Mouse (Mus musculus) embryo, embryonic 9.5 days (tissue): ENCODE data around the gene Uap1.
A peak's percentile ranks its signal among the peaks of the same experiment; 100 is the strongest.

Experiments used
- DNase-seq: peaks from one replicate; pipeline ENCODE4 v3.0.0-alpha.2; 2017; ENCODE audit errors: extremely low spot score

Gene Uap1

GRCm38 (mm10) chr1:170174814-170175332 is at the start of gene Uap1:
Gene Uap1 (minus strand): TSS chr1:170174957.
- peak; percentile 99 for DNase-seq

DNA sequence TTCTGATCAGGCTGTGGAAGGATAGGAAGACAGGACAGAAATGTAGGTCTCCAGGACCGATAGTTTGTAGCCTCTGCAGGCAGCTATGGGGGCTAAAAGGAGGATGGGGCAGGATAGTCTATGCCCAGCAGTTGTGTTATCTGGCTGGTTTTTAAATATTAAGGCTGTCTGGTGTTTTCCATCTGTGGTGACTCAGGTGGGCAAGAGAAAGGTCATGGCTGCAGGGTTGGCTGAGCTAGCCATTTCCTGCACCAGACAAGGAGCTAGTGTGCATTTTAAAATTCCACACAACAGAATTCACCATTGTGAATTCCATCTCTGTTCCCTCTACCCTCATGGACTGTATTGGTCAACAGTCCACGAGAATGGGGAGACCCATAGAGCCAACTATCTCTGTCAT is 48.5 kb upstream of the Uap1 start:
- no peak for DNase-seq

DNA sequence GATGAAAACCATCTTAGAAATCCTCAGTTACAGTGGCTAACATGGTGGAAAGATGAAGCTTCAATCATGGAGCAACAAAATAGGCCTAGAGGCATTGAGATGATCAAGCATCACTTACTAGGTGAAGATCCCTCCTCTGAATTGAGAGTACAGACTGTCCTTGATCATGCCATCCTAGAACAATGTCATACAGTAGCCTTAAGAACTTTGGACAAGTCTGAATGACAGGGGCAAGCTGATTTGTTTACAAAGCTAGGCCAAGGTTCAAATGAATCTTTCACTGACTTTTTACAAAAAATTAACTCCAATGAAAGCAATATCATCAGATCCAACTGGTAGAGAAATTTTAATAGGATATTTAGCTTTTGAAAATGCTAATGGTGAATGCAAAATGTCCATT is 45.6 kb upstream of the Uap1 start:
- DNase-seq = no peak

- DNase-seq = peak; percentile 13
Measured at GRCm38 (mm10) chr1:170218091-170218884, 43.5 kb upstream of the Uap1 start.

GRCm38 (mm10) chr1:170215590-170215989 is 40.8 kb upstream of the Uap1 start:
- no peak for DNase-seq

- peak; percentile 89 for DNase-seq
Measured at GRCm38 (mm10) chr1:170214757-170215522, 40.2 kb upstream of the Uap1 start, which contains the start of gene Uhmk1. Gene Uhmk1 (minus strand): TSS chr1:170215397.

- DNase-seq = no peak
Measured at GRCm38 (mm10) chr1:170214383-170214756, 39.6 kb upstream of the Uap1 start.

DNA sequence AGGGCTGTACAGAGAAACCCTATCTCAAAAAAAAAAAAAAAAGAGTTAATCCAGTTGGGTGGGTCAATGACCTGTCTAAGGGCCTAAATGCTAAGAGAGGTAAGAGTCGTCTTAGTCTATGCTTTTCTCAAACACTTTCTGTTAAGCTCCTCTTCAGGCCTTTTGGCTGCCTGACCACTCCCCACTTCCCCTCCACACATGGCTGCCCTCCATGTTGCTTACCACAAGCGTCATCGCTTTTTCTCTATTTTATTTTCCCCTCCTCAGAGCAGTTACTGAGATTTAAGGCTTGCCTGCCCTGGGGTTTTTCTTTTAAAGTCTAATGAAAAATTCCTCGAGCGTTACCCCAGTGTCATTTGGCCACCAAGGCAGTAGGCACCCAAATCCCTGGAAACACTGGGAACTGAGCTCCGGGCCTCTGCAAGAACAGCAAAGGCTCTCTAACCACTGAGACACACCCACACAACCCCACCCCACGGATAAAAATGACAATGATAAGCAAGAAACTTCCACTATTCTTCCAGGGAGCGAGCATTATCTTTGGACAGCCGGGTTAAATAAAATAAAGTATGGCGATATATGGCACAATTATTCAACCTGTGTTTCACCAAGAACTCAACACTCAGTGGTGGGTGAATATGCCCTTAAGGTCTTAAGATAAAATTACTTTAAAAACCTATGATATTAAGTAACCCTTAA is 38.6 kb upstream of the Uap1 start:
- no peak for DNase-seq

DNA sequence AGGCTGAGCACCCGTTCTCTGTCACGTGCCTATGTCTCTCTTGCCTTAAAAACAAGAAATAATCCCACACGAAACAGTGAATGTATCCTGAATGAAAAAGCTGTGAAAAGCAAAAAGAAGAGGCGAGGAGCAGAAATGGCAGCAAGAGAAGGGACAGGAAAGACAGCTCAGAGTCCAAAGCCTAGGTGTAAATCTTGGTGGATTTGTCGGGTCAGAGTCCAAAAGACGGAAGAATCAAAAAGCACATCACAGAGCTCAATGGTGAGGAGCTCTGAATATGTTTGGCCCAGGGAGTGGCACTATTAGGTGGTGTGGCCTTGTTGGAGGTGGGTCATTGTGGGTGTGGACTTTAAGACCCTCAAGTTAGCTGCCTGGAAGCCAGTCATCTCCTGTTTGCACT is 31.6 kb upstream of the Uap1 start:
- no peak for DNase-seq

- DNase-seq = no peak
Measured at GRCm38 (mm10) chr1:170200379-170200778, 25.6 kb upstream of the Uap1 start.

GRCm38 (mm10) chr1:170196211-170196610 is 21.5 kb upstream of the Uap1 start:
- no peak for DNase-seq

GRCm38 (mm10) chr1:170191925-170192324 is 17.2 kb upstream of the Uap1 start:
- DNase-seq = no peak

DNA sequence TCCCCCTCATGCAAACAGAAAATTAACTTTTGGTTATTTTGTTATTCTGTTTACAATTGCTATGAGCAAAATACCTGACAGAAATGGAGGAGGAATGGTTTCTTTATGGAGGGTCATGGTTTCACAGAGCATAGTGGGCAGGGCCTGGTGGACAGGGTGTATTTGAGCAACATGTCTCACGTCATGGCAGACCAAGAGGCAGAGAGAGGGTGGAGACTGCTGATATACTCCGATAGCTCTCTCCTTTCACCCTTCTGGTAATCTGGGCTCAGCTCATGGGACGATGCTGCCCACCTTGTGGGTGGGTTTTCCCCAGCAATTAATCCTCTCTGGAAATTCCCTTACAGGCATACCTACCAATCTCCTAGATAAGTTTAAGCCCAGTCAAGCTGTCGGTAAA is 15.5 kb upstream of the Uap1 start:
- DNase-seq = no peak

DNA sequence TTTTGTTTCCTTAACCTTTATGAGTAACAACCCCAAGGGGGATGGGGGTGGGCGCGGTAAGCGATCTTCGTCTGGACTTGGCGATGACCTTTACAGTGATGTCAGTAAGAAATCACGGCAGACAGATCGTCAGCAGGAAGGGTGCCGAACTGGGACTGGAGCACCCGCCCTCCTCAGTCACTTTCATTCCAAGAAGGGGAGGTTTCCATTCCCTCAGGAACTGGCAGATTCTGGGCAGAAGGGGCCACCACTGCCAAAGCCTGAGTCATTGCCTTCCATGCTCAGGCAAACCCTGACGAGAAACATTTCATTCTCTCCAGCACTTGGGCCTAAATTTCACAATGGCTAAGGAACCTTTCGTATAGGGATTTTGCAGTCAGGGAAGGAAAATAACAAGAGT is 13.8 kb upstream of the Uap1 start:
- DNase-seq = no peak

GRCm38 (mm10) chr1:170186531-170186930 is 11.8 kb upstream of the Uap1 start:
- no peak for DNase-seq

GRCm38 (mm10) chr1:170185137-170185536 is 10.4 kb upstream of the Uap1 start:
- no peak for DNase-seq

DNA sequence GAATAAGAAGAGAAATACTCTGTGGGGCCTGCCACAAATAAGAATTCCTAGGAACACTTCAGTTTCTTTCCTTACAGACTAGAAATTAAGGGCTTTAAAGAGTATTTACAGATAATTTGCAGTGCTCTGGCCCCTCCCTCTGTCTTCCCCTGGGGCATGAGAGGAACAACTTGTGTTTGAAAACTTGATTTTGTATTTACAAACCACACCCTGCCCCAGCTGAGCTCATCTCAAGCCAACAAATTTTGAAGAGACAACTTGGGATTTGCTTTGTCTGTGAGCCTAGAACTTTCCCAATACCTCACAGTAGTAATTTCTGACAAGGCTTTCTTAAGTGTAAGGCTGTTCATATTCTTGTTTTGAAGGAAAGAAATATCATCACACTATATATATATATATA is 7.9 kb upstream of the Uap1 start:
- no peak for DNase-seq

DNA sequence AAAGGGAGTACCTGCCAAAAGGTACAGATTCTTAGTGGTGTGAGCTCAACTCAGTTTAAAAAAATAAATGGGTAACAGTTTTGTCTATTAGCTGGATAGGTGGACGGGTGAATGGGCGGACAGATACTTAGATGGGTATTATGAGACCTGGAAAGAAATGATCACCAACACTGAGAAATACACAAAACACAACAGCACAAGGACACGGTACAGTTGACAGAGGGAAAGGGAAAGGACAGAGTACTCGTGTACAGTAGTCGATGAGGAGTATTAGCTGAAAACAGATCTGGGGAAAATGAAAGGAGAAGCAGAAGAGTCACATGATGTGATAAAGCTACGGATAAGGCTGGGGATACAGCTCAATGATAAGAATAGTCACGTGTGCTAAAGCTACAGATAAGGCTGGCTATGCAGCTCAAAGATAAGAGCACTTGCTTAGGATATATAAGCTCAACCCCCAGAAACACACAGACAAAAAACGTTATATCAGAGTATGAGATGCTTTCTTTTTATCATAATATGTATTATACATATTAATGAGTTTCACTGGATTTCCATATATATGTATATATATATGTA is 2.0 kb upstream of the Uap1 start:
- no peak for DNase-seq

DNA sequence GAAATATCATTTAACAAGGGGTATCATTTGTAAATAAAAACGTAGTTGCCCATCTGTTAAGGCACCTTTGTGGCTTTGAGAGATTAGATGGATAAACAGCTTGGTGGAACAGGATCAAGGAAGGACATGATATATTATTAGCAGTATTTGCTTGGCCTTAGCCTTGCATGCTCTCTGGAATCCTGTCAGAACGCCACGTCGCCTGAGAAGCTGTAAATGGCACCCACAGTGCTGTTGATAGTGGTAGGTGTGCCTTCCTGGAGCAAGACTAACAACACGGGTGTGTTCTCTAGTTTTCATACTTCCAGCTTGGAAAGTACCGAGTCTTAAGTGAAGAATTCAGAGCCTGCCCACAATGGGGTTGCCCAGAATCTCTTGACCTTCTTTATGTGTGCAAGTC is 1.1 kb upstream of the Uap1 start:
- no peak for DNase-seq

DNA sequence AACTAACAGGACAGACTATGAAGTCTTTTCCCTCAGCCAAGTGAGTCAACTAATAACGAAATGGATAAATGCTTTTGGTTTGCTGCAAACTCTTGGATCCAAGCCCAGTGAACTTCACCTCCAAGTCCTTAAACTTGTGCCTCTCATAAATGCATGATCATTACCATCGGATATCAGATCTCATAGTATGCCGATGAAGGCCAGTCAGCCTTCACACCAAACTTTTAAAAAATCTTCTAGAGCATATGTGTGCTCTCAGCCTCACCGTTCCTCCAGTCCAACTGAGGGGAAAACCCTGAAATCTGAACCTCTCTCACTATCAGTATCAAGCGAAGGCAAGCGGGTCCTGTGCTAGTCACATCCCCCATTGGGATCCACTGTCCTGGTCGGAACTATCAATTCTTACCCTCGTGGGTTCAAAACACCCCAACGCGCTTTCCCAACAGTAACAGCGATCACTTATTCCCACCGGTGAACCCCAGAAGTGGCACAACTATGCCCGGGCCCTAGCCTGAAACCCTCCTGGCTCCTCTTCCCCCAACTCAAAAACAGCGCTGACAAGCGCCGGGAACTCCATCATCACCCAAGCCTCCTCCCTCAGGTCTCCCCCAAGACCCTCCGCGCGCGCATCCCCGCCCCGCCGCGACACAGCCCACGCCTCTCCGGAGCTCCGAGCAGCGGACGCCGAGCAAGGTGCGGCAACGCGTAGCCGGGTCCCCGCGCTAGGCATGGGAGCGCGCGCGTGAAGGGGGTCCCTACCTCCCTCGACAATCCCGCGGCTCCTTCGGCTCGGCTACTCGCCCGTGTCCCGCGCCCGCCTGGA is 555 bp downstream of the Uap1 start:
- no peak for DNase-seq

DNA sequence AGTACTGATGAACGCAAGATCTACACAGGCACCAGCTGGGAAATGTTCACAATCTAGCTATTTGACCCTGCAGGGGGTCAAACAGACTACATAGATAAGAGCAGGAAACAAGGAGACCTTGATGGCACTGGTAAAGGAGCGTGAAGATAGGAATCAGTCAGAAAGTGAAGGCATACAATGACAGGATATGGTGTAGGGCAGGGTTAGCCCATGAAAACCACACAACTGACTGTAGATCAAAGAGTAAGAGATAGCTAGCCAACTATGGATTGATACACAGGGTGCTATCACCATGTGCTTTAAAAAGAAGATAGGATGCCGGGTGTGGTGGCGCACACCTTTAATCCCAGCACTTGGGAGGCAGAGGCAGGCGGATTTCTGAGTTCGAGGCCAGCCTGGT is 7.0 kb downstream of the Uap1 start:
- no peak for DNase-seq
